Mouse (Mus musculus) hindlimb bud, embryonic 11.5 days (tissue): ENCODE measurements around the gene Ccdc60.
"Not testable (repeated sequence)": the region's sequence is repeated elsewhere in the genome, so short reads cannot be mapped to it uniquely, and the experiment has no call there.

Experiments
- DNase-seq: peaks from one replicate; pipeline ENCODE4 v3.0.0-alpha.2; 2012; ENCODE audit warnings: low read depth, low spot score; ENCODE audit errors: extremely low spot score

Ccdc60 gene

GRCm38 (mm10) chr5:116194499-116194898 lies 94.3 kb downstream of the Ccdc60 start:
- DNase-seq, result no peak

- no peak for DNase-seq
Measured at GRCm38 (mm10) chr5:116192693-116193092, 96.1 kb downstream of the Ccdc60 start.

GRCm38 (mm10) chr5:116191596-116191995 lies 97.2 kb downstream of the Ccdc60 start:
- no peak for DNase-seq

GRCm38 (mm10) chr5:116189818-116190217 lies 99.0 kb downstream of the Ccdc60 start:
- no peak for DNase-seq

- DNase-seq, result no peak
Measured at GRCm38 (mm10) chr5:116180594-116180993, 108.2 kb downstream of the Ccdc60 start.

- DNase-seq, result no peak
Measured at GRCm38 (mm10) chr5:116171721-116172120, 117.1 kb downstream of the Ccdc60 start.

- no peak for DNase-seq
Measured at GRCm38 (mm10) chr5:116166965-116167364, 121.8 kb downstream of the Ccdc60 start.

- DNase-seq, result no peak
Measured at GRCm38 (mm10) chr5:116165203-116165888, 123.4 kb downstream of the Ccdc60 start.

- DNase-seq, result no peak
Measured at GRCm38 (mm10) chr5:116154811-116155210, 134.0 kb downstream of the Ccdc60 start.

GRCm38 (mm10) chr5:116146446-116146845 lies 142.3 kb downstream of the Ccdc60 start:
- DNase-seq, result not testable (repeated sequence)

GRCm38 (mm10) chr5:116144711-116145110 lies 144.1 kb downstream of the Ccdc60 start:
- DNase-seq, result no peak

- DNase-seq, result no peak
Measured at GRCm38 (mm10) chr5:116140682-116141081, 148.1 kb downstream of the Ccdc60 start.

- peak; percentile 74 for DNase-seq
Measured at GRCm38 (mm10) chr5:116123344-116123743, 165.4 kb downstream of the Ccdc60 start.

GRCm38 (mm10) chr5:116116567-116116966 lies 172.2 kb downstream of the Ccdc60 start:
- no peak for DNase-seq

- no peak for DNase-seq
Measured at GRCm38 (mm10) chr5:116116110-116116509, 172.7 kb downstream of the Ccdc60 start.

GRCm38 (mm10) chr5:116115071-116115834 lies 173.5 kb downstream of the Ccdc60 start:
- no peak for DNase-seq

- no peak for DNase-seq
Measured at GRCm38 (mm10) chr5:116108651-116109050, 180.1 kb downstream of the Ccdc60 start.

- DNase-seq, result no peak
Measured at GRCm38 (mm10) chr5:116084231-116084630, 204.6 kb downstream of the Ccdc60 start.

- DNase-seq, result no peak
Measured at GRCm38 (mm10) chr5:116083081-116083480, 205.7 kb downstream of the Ccdc60 start, which contains the start of gene Tmem233. Gene Tmem233 (minus strand): TSS chr5:116083244.

- DNase-seq, result no peak
Measured at GRCm38 (mm10) chr5:116082241-116082900, 206.4 kb downstream of the Ccdc60 start.

GRCm38 (mm10) chr5:116081616-116082015 lies 207.2 kb downstream of the Ccdc60 start:
- DNase-seq, result no peak

GRCm38 (mm10) chr5:116080736-116081135 lies 208.0 kb downstream of the Ccdc60 start:
- no peak for DNase-seq
